Mouse (Mus musculus) gastrocnemius, adult 8-10 months (tissue): ENCODE measurements around the gene Msantd4. TPM values are rescaled to one million over a fixed set of nuclear protein-coding genes. Genes with fewer than 3 reads are reported as not detected.
"Not testable (repeated sequence)": the region's sequence is repeated elsewhere in the genome, so short reads cannot be mapped to it uniquely, and the experiment has no call there.

ENCODE experiments used
- DNase-seq, 2 experiments: peaks; one replicate each; pipeline ENCODE4 v3.0.0; 2022; ENCODE audit warnings: low spot score in 2 of 2
- microRNA-seq: library from miRNA; unstranded; fragments of <30 nt; microRNA quantifications from one replicate; pipeline ENCODE4 v1.2.0, GENCODE M21; 2022
- total RNA-seq, 4 experiments: library from RNA; stranded (reverse); gene quantifications; 2 replicates each; pipeline ENCODE4 v1.2.4; 2022

Gene Msantd4
- 10 to 100 TPM; 29.8 to 39.1 (median 31.1) TPM for total RNA-seq

GRCm38 (mm10) chr9:4375828-4376639, at the start of gene Msantd4:
TSS of gene Msantd4 (plus strand) at chr9:4376562.
- DNase-seq, result peak; percentile 95 to 97

GRCm38 (mm10) chr9:4353163-4353562, 23.2 kb upstream of the Msantd4 start:
- no peak for DNase-seq

GRCm38 (mm10) chr9:4376640-4377120, 318 bp downstream of the Msantd4 start:
- DNase-seq, result no peak

- not testable (repeated sequence) for DNase-seq
These were observed 24.4 kb downstream of the Msantd4 start for GRCm38 (mm10) chr9:4400801-4401200.

Small RNA genes lying within 50 kb of the gene (microRNA-seq; reads per million reads assigned to microRNA genes)
- not detected for gene Gm23992

Other genes with a start within 250 kb of the Msantd4 start
- gene Aasdhppt, start 67.1 kb upstream of the Msantd4 start, total RNA-seq, result 10 to 100 TPM; 11.7 to 12.6 (median 12.2) TPM
- 1 to 10 TPM; 5.2 to 7.1 (median 5.3) TPM for gene Kbtbd3, start 66.7 kb upstream of the Msantd4 start, total RNA-seq